Mouse (Mus musculus) MEL (cell line): ENCODE data around the gene Tnni3k. TPM values are rescaled to one million over a fixed set of nuclear protein-coding genes. Genes with fewer than 3 reads are reported as not detected.

Experiments used
- DNase-seq: peaks from one replicate; pipeline ENCODE4 v3.0.0; 2011; ENCODE audit warnings: low read depth, low spot score
- H3K27ac ChIP-seq: 2 replicates; pipeline ENCODE4 v1.5.1; 2012; ENCODE audit warnings: low read depth, mild to moderate bottlenecking, control low read depth, low read length, moderate library complexity; ENCODE audit not compliant: control insufficient read depth
- H3K27me3 ChIP-seq, 2 experiments: fragments of 150-350 bp in 1 of 2; sonication (generic) in 1 of 2; 2 replicates each; pipeline ENCODE4 v1.6.1; 2012; ENCODE audit warnings: low read length in 2 of 2, mild to moderate bottlenecking in 2 of 2, improper control_type of control experiment in 1 of 2, moderate library complexity in 1 of 2; ENCODE audit not compliant: insufficient read depth in 2 of 2, control insufficient read depth in 1 of 2
- H3K36me3 ChIP-seq, 2 experiments: 2 replicates each; pipeline ENCODE4 v1.6.1; 2012 to 2014; ENCODE audit warnings: low read length in 2 of 2, improper control_type of control experiment in 1 of 2, inconsistent platforms in 1 of 2, mild to moderate bottlenecking in 1 of 2; ENCODE audit not compliant: insufficient read depth in 2 of 2, control insufficient read depth in 1 of 2
- H3K4me1 ChIP-seq, 2 experiments: fragments of 150-350 bp in 1 of 2; sonication (generic) in 1 of 2; 2 replicates each; pipeline ENCODE4 v1.6.1; 2012; ENCODE audit warnings: low read length in 2 of 2, improper control_type of control experiment in 1 of 2, mild to moderate bottlenecking in 1 of 2; ENCODE audit not compliant: insufficient read depth in 2 of 2, control insufficient read depth in 1 of 2
- H3K4me3 ChIP-seq, 2 experiments: fragments of 150-350 bp in 1 of 2; sonication (generic) in 1 of 2; 2 replicates each; pipeline ENCODE4 v1.5.1; 2012; ENCODE audit warnings: low read depth in 2 of 2, low read length in 2 of 2, mild to moderate bottlenecking in 2 of 2, moderate library complexity in 2 of 2, control low read depth in 1 of 2, improper control_type of control experiment in 1 of 2; ENCODE audit not compliant: control insufficient read depth in 1 of 2, insufficient read depth in 1 of 2
- H3K79me2 ChIP-seq: 2 replicates; pipeline ENCODE4 v1.6.1; 2012; ENCODE audit warnings: mild to moderate bottlenecking, low read length, moderate library complexity; ENCODE audit not compliant: control insufficient read depth, poor library complexity, insufficient read depth
- H3K9ac ChIP-seq: 2 replicates; pipeline ENCODE4 v1.6.1; 2012; ENCODE audit warnings: low read depth, mild to moderate bottlenecking, control low read depth, low read length, moderate library complexity; ENCODE audit not compliant: control insufficient read depth, poor library complexity, severe bottlenecking
- H3K9me3 ChIP-seq: fragments of 150-350 bp; sonication (generic); replicated peaks from 2 replicates; pipeline ENCODE4 v1.6.1; 2012; ENCODE audit warnings: mild to moderate bottlenecking, low read length, improper control_type of control experiment, moderate library complexity; ENCODE audit not compliant: insufficient read depth
- CHD1 ChIP-seq: IDR thresholded peaks from 2 replicates; pipeline ENCODE4 v1.6.1; 2012; ENCODE audit warnings: low read depth, mild to moderate bottlenecking, inconsistent platforms, low read length, improper control_type of control experiment
- CTCF ChIP-seq, 3 experiments: IDR thresholded peaks in 2 of 3; conservative IDR thresholded peaks in 1 of 3; 2 replicates each; pipeline ENCODE4 v1.5.1; 2011 to 2012; ENCODE audit warnings: low read length in 3 of 3, low read depth in 2 of 3, mild to moderate bottlenecking in 2 of 3, improper control_type of control experiment in 1 of 3, inconsistent platforms in 1 of 3, mixed read lengths in 1 of 3, moderate library complexity in 1 of 3; ENCODE audit not compliant: control insufficient read depth in 1 of 3, insufficient read depth in 1 of 3, poor library complexity in 1 of 3, severe bottlenecking in 1 of 3
- E2F4 ChIP-seq: IDR thresholded peaks from 2 replicates; pipeline ENCODE4 v1.6.1; 2011; ENCODE audit warnings: low read depth, low read length, improper control_type of control experiment, borderline replicate concordance
- ETS1 ChIP-seq: IDR thresholded peaks from 2 replicates; pipeline ENCODE4 v1.6.1; 2012; ENCODE audit warnings: low read depth, mild to moderate bottlenecking, inconsistent platforms, low read length, improper control_type of control experiment, moderate library complexity
- GATA1 ChIP-seq: IDR thresholded peaks from 2 replicates; pipeline ENCODE4 v1.6.1; 2011; ENCODE audit warnings: low read depth, low read length, improper control_type of control experiment
- KAT2A ChIP-seq: conservative IDR thresholded peaks from 2 replicates; pipeline ENCODE4 v1.6.1; 2012; ENCODE audit warnings: low read depth, low read length, improper control_type of control experiment, inconsistent platforms
- MAFK ChIP-seq: IDR thresholded peaks from 2 replicates; pipeline ENCODE4 v1.6.1; 2011; ENCODE audit warnings: low read depth, mild to moderate bottlenecking, low read length, improper control_type of control experiment, borderline replicate concordance
- MEF2A ChIP-seq: IDR thresholded peaks from 2 replicates; pipeline ENCODE4 v1.6.1; 2014; ENCODE audit warnings: low read depth, mild to moderate bottlenecking, inconsistent platforms, low read length, improper control_type of control experiment; ENCODE audit not compliant: poor library complexity, insufficient replicate concordance, severe bottlenecking; ENCODE audit errors: extremely low read depth
- MYC ChIP-seq: IDR thresholded peaks from 2 replicates; pipeline ENCODE4 v1.6.1; 2011; ENCODE audit warnings: low read depth, mild to moderate bottlenecking, low read length, improper control_type of control experiment, moderate library complexity
- NELFE ChIP-seq: IDR thresholded peaks from 2 replicates; pipeline ENCODE4 v1.6.1; 2011; ENCODE audit warnings: low read depth, low read length, improper control_type of control experiment
- POLR2AphosphoS5 ChIP-seq: IDR thresholded peaks from 2 replicates; pipeline ENCODE4 v1.6.1; 2012; ENCODE audit warnings: low read depth, borderline replicate concordance, mild to moderate bottlenecking, inconsistent platforms, low read length, moderate library complexity, mixed read lengths
- SIN3A ChIP-seq: IDR thresholded peaks from 2 replicates; pipeline ENCODE4 v1.6.1; 2012; ENCODE audit warnings: low read length, improper control_type of control experiment, inconsistent platforms
- TBP ChIP-seq: IDR thresholded peaks from 2 replicates; pipeline ENCODE4 v1.8.0; 2011; ENCODE audit warnings: low read depth, low read length, improper control_type of control experiment
- USF2 ChIP-seq, 2 experiments: IDR thresholded peaks; 2 replicates each; pipeline ENCODE4 v1.6.1; 2011 to 2012; ENCODE audit warnings: improper control_type of control experiment in 2 of 2, low read length in 2 of 2, borderline replicate concordance in 1 of 2, inconsistent platforms in 1 of 2, low read depth in 1 of 2, mild to moderate bottlenecking in 1 of 2; ENCODE audit not compliant: insufficient read depth in 1 of 2
- ZC3H11A ChIP-seq: IDR thresholded peaks from 2 replicates; pipeline ENCODE4 v1.6.1; 2012; ENCODE audit warnings: low read depth, mild to moderate bottlenecking, inconsistent platforms, low read length, improper control_type of control experiment
- ZNF384 ChIP-seq: IDR thresholded peaks from 2 replicates; pipeline ENCODE4 v1.6.1; 2012; ENCODE audit warnings: low read depth, mild to moderate bottlenecking, inconsistent platforms, low read length, improper control_type of control experiment
- polyA plus RNA-seq, 2 experiments: library from polyadenylated mRNA; stranded (reverse) in 1 of 2; unstranded in 1 of 2; fragments of >175 nt in 1 of 2; fragments of >200 nt in 1 of 2; gene quantifications; 2 replicates each; pipeline versions ENCODE4 v1.2.1 to v1.2.4; 2012; ENCODE audit warnings: low replicate concordance in 2 of 2, low read depth in 1 of 2; ENCODE audit not compliant: insufficient read length in 2 of 2, insufficient read depth in 1 of 2, missing spikeins in 1 of 2
- total RNA-seq: library from RNA; depleted of rRNA; stranded (reverse); fragments of 300-350 nt; gene quantifications from 2 replicates; pipeline ENCODE4 v1.2.3, GENCODE M21; 2012

Gene Tnni3k
- total and polyA plus RNA-seq, 3 experiments: not detected

DNA sequence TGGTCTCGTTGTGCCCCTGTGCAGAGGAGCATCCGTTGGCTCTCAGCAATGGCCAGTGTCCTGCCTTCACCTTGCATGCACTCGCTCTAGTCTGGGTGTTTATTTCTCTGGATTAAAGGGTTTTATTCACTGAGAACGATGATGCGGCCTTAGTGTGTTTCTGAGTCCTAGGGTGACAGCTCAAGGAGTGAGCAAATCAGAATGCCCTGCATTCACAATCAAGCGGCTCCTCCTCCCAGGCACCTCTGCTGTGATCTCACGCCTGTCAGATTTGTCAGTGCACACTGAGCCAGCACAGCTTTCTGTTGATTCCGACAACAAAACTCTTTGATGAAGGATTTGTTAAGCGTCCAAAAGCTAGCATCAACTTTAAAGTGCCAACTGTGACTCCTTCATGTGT lies 243.9 kb downstream of the Tnni3k start:
- no peaks in the 10 kb centered on the region for H3K79me2 ChIP-seq
- H3K9ac ChIP-seq: no peak overlapping the region
- H3K27me3 ChIP-seq: no peaks in the 10 kb centered on the region
- no peaks in the 10 kb centered on the region for H3K36me3 ChIP-seq
- H3K4me1 ChIP-seq: no peaks in the 10 kb centered on the region
- no peak overlapping the region for H3K27ac ChIP-seq
- H3K9me3 ChIP-seq: no peaks in the 10 kb centered on the region
- H3K4me3 ChIP-seq: no peak overlapping the region
- DNase-seq: no peak
- TF ChIP-seq ZC3H11A (no peak), SIN3A (no peak), KAT2A (no peak), E2F4 (no peak), GATA1 (no peak), ZNF384 (no peak), NELFE (no peak), MAFK (no peak), CHD1 (no peak), ETS1 (no peak)
- TF ChIP-seq, all 39 proteins: peak for 0

DNA sequence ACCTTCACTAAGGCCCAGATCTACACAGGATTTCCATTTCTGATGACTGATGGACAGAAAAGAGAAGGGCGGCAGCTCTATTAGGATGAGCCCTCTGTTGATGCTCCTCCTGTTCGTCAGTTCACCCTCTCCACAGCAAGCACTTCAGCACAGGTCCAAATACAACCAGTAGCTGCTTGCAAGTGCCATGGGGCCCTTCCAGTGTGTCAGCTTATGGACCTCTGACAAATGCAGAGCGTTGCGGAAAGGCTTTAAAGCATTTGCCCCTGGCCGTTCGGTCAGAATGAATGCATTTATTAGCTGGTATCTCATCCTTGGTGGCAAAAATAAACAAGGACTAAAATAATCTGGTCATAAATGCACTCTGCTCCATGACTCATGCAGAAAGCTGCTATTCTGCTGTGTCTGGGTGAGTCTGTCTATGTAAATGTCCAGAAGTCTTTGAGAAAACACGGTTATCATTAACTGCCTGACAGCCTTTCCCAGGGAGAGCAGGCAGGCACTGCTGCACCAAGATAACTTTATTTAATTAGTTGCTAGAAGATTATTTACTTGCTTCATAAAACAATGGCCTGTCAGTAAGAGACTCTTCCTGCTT lies 244.8 kb downstream of the Tnni3k start:
- Histone ChIP-seq H3K9me3 (no peaks in the 10 kb centered on the region), H3K4me1 (no peaks in the 10 kb centered on the region), H3K27ac (no peak overlapping the region), H3K79me2 (no peaks in the 10 kb centered on the region), H3K4me3 (no peak overlapping the region), H3K27me3 (no peaks in the 10 kb centered on the region), H3K9ac (no peak overlapping the region), H3K36me3 (no peaks in the 10 kb centered on the region)
- no peak for TF ChIP-seq MYC
- TF ChIP-seq POLR2AphosphoS5: no peak
- no peak for TF ChIP-seq TBP
- no peak for TF ChIP-seq CTCF (IDR thresholded peaks at IDR 0.05 in 2 of 3, conservative IDR thresholded peaks at IDR 0.05 in 1 of 3; ENCODE audit: control insufficient read depth in 1 of 3, insufficient read depth in 1 of 3, low read depth in 2 of 3, low read length in 3 of 3, poor library complexity in 1 of 3, severe bottlenecking in 1 of 3)
- no peak for TF ChIP-seq ZC3H11A
- no peak for TF ChIP-seq USF2 (IDR thresholded peaks at IDR 0.05; ENCODE audit: borderline replicate concordance in 1 of 2, insufficient read depth in 1 of 2, low read depth in 1 of 2, low read length in 2 of 2)
- no peak for TF ChIP-seq MEF2A
- no peak for DNase-seq
